Mouse (Mus musculus): Measurements from ENCODE around the gene Ifi202b. TPM values are rescaled to one million over a fixed set of nuclear protein-coding genes. Genes with fewer than 3 reads are reported as not detected.
"Not testable (repeated sequence)": the region's sequence is repeated elsewhere in the genome, so short reads cannot be mapped to it uniquely, and the experiment has no call there.

The Ifi202b gene
- total and polyA plus RNA-seq, 2 experiments = not detected

DNA sequence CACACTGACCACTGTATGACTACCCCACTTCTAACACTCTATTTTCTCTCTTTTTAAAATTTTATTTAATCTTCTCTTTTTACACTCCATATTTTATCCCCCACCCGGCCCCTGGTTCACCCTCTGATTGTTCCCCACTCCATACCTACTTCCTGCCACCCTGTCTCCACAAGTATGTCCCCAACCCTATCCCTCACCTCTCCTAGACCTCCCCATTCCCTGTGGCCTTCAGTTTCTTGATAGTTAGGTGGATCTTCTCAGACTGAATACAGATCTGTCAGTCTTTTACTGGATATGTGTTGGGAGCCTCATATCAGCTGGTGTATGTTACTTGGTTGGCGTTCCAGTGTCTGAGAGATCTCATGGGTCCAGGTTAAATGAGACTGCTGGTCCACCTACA is 68.0 kb downstream of the Ifi202b start:
- 74% methylated on average over 2 of the region's 2 CpGs for WGBS
- no peak overlapping the region for H3K4me3 ChIP-seq (ENCODE audit: insufficient read depth, low read depth, low read length)
- no peaks in the 10 kb centered on the region; the same call in 1 of the 2 replicates for H3K4me1 ChIP-seq (ENCODE audit: control insufficient read depth, insufficient read depth, low read length)
- DNase-seq (ENCODE audit: extremely low read depth, low read depth, low spot score) = no peak
- TF ChIP-seq CTCF (IDR thresholded peaks at IDR 0.05; ENCODE audit: low read depth, low read length) (no peak), POLR2A (IDR thresholded peaks at IDR 0.05; ENCODE audit: extremely low read depth, insufficient read depth, low read length) (no peak)
- H3K9ac ChIP-seq (ENCODE audit: low read depth, low read length) = no peak overlapping the region
- H3K36me3 ChIP-seq (ENCODE audit: control insufficient read depth, insufficient read depth, low read length) = no peaks in the 10 kb centered on the region
- no peak overlapping the region for H3K27ac ChIP-seq (replicated peaks; ENCODE audit: insufficient read depth, low read depth, low read length)
- H3K27me3 ChIP-seq (ENCODE audit: control insufficient read depth, insufficient read depth, low read length) = no peaks in the 10 kb centered on the region
- no peaks in the 10 kb centered on the region for H3K79me2 ChIP-seq (ENCODE audit: control insufficient read depth, insufficient read depth, low read length)

DNA sequence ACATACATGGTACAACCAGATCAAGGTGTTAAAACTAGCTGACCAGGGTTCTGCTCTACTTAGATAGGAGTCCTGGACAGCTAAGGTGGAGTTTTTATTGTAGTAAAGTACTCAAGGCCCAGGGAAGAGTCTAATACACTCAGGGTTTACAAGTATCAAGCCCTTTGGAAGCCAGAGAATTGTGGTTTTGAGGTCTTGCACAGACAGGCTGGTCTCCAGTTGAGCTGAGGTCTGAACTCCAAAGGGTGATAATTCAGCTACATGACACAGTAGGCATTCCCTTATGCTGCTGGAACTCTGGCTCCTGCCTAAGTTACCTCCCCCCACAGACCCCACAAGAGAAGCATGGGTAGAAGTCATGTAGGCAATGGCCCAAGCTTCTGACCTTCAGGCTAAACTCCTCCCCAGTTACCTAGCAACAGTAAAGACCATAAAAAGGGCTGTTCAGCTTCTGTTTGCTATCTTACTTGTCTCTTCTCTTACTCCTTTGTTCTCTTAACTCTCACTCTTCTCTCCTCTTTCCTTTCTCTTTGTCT is 69.2 kb downstream of the Ifi202b start:
- H3K27ac ChIP-seq (replicated peaks; ENCODE audit: insufficient read depth, low read depth, low read length); H3K9ac ChIP-seq (ENCODE audit: low read depth, low read length); H3K79me2 ChIP-seq (ENCODE audit: control insufficient read depth, insufficient read depth, low read length); H3K4me3 ChIP-seq (ENCODE audit: insufficient read depth, low read depth, low read length); H3K4me1 ChIP-seq (ENCODE audit: control insufficient read depth, insufficient read depth, low read length); H3K27me3 ChIP-seq (ENCODE audit: control insufficient read depth, insufficient read depth, low read length); H3K36me3 ChIP-seq (ENCODE audit: control insufficient read depth, insufficient read depth, low read length); DNase-seq (ENCODE audit: extremely low read depth, low read depth, low spot score): not testable (repeated sequence)

Other genes with a start within 250 kb of the Ifi202b start
- gene Ifi207, start 241.0 kb downstream of the Ifi202b start, total RNA-seq (2014; rRNA removed) = 2.8 and 3.3 TPM in 2 replicates
- 1.2 and 2.8 TPM in 2 replicates for gene Ifi207, start 241.0 kb downstream of the Ifi202b start, polyA plus RNA-seq (2012; rRNA removed)
- gene Ifi204, start 215.8 kb downstream of the Ifi202b start, total RNA-seq (2014; rRNA removed) = 10.2 and 17.7 TPM in 2 replicates
- gene Ifi204, start 215.8 kb downstream of the Ifi202b start, polyA plus RNA-seq (2012; rRNA removed) = 0.41 and 0.99 TPM in 2 replicates
- 2.2 and 3.9 TPM in 2 replicates for gene Ifi211, start 69.7 kb downstream of the Ifi202b start, total RNA-seq (2014; rRNA removed)
- 0.14 and 0.27 TPM in 2 replicates for gene Ifi211, start 69.7 kb downstream of the Ifi202b start, polyA plus RNA-seq (2012; rRNA removed)
- gene Mndal, start 40.3 kb downstream of the Ifi202b start, total RNA-seq (2014; rRNA removed) = 8.4 and 10.9 TPM in 2 replicates
- gene Mndal, start 40.3 kb downstream of the Ifi202b start, polyA plus RNA-seq (2012; rRNA removed) = 0.86 and 2.6 TPM in 2 replicates
- gene Ifi203, start 40.1 kb downstream of the Ifi202b start, total RNA-seq (2014; rRNA removed) = 8.9 and 9.8 TPM in 2 replicates
- 1.3 and 2.5 TPM in 2 replicates for gene Ifi203, start 40.1 kb downstream of the Ifi202b start, polyA plus RNA-seq (2012; rRNA removed)
- 1.1 and 2.5 TPM in 2 replicates for gene Ifi205, start 49.1 kb upstream of the Ifi202b start, total RNA-seq (2014; rRNA removed)
- gene Ifi205, start 49.1 kb upstream of the Ifi202b start, polyA plus RNA-seq (2012; rRNA removed) = 0.10 and 0.22 TPM in 2 replicates
- gene Olfr433, start 58.0 kb upstream of the Ifi202b start, total RNA-seq (2014; rRNA removed) = not detected in 2 replicates
- not detected in 2 replicates for gene Olfr433, start 58.0 kb upstream of the Ifi202b start, polyA plus RNA-seq (2012; rRNA removed)
- not detected in 2 replicates for gene Olfr432, start 66.5 kb upstream of the Ifi202b start, total RNA-seq (2014; rRNA removed)
- gene Olfr432, start 66.5 kb upstream of the Ifi202b start, polyA plus RNA-seq (2012; rRNA removed) = not detected in 2 replicates
- gene Olfr430, start 83.9 kb upstream of the Ifi202b start, total RNA-seq (2014; rRNA removed) = not detected in 2 replicates
- not detected in 2 replicates for gene Olfr430, start 83.9 kb upstream of the Ifi202b start, polyA plus RNA-seq (2012; rRNA removed)
- not detected in 2 replicates for gene Olfr429, start 101.6 kb upstream of the Ifi202b start, total RNA-seq (2014; rRNA removed)
- gene Olfr429, start 101.6 kb upstream of the Ifi202b start, polyA plus RNA-seq (2012; rRNA removed) = not detected in 2 replicates
- not detected in 2 replicates for gene Olfr427, start 114.1 kb upstream of the Ifi202b start, total RNA-seq (2014; rRNA removed)
- not detected in 2 replicates for gene Olfr427, start 114.1 kb upstream of the Ifi202b start, polyA plus RNA-seq (2012; rRNA removed)
- gene Olfr231, start 138.4 kb upstream of the Ifi202b start, total RNA-seq (2014; rRNA removed) = not detected in 2 replicates
- gene Olfr231, start 138.4 kb upstream of the Ifi202b start, polyA plus RNA-seq (2012; rRNA removed) = not detected in 2 replicates
- gene Olfr424, start 148.8 kb upstream of the Ifi202b start, total RNA-seq (2014; rRNA removed) = not detected in 2 replicates
- gene Olfr424, start 148.8 kb upstream of the Ifi202b start, polyA plus RNA-seq (2012; rRNA removed) = not detected in 2 replicates
- gene Olfr420, start 172.9 kb upstream of the Ifi202b start, total RNA-seq (2014; rRNA removed) = not detected in 2 replicates
- not detected in 2 replicates for gene Olfr420, start 172.9 kb upstream of the Ifi202b start, polyA plus RNA-seq (2012; rRNA removed)
- gene Spta1, start 190.0 kb upstream of the Ifi202b start, total RNA-seq (2014; rRNA removed) = 0.07 and 0.09 TPM in 2 replicates
- not detected in 2 replicates for gene Spta1, start 190.0 kb upstream of the Ifi202b start, polyA plus RNA-seq (2012; rRNA removed)

All from liver, adult 2 months (tissue).